Mouse (Mus musculus): Measurements from ENCODE around the gene Pcyt2.

The Pcyt2 gene

GRCm38 (mm10) chr11:120633520-120634343 is 16.0 kb upstream of the Pcyt2 start, which contains the start of gene Mafg:
TSS of gene Mafg (minus strand) at chr11:120633600.
- peak; percentile 93 for DNase-seq (ENCODE audit: extremely low spot score, low spot score)

- peak; percentile 74 for DNase-seq (ENCODE audit: extremely low spot score, low spot score)
These were observed 15.1 kb upstream of the Pcyt2 start for GRCm38 (mm10) chr11:120632559-120633519.

- DNase-seq (ENCODE audit: extremely low spot score, low spot score) = no peak
These were observed 14.2 kb upstream of the Pcyt2 start for GRCm38 (mm10) chr11:120631726-120632448.

- no peak for DNase-seq (ENCODE audit: extremely low spot score, low spot score)
These were observed 13.4 kb upstream of the Pcyt2 start for GRCm38 (mm10) chr11:120630881-120631725.

GRCm38 (mm10) chr11:120630401-120630871 is 12.7 kb upstream of the Pcyt2 start:
- DNase-seq (ENCODE audit: extremely low spot score, low spot score) = no peak

GRCm38 (mm10) chr11:120629911-120630310 is 12.2 kb upstream of the Pcyt2 start:
- DNase-seq (ENCODE audit: extremely low spot score, low spot score) = no peak

GRCm38 (mm10) chr11:120629341-120629730 is 11.6 kb upstream of the Pcyt2 start:
- no peak for DNase-seq (ENCODE audit: extremely low spot score, low spot score)

GRCm38 (mm10) chr11:120628601-120629340 is 11.0 kb upstream of the Pcyt2 start:
- no peak for DNase-seq (ENCODE audit: extremely low spot score, low spot score)

GRCm38 (mm10) chr11:120627468-120628300 is 9.9 kb upstream of the Pcyt2 start:
- DNase-seq (ENCODE audit: extremely low spot score, low spot score) = no peak

- no peak for DNase-seq (ENCODE audit: extremely low spot score, low spot score)
These were observed 9.2 kb upstream of the Pcyt2 start for GRCm38 (mm10) chr11:120626785-120627467.

- DNase-seq (ENCODE audit: extremely low spot score, low spot score) = no peak
These were observed 7.5 kb upstream of the Pcyt2 start, which contains the start of gene Sirt7 for GRCm38 (mm10) chr11:120625152-120625775. TSS of gene Sirt7 (minus strand) at chr11:120625240.

GRCm38 (mm10) chr11:120624680-120625111 is 7.0 kb upstream of the Pcyt2 start:
- peak; percentile 84 for DNase-seq (ENCODE audit: extremely low spot score, low spot score)

- DNase-seq (ENCODE audit: extremely low spot score, low spot score) = peak; percentile 62
These were observed 6.4 kb upstream of the Pcyt2 start for GRCm38 (mm10) chr11:120623961-120624679.

- no peak for DNase-seq (ENCODE audit: extremely low spot score, low spot score)
These were observed 5.1 kb upstream of the Pcyt2 start for GRCm38 (mm10) chr11:120622805-120623204.

GRCm38 (mm10) chr11:120620195-120620594 is 2.5 kb upstream of the Pcyt2 start:
- DNase-seq (ENCODE audit: extremely low spot score, low spot score) = no peak

GRCm38 (mm10) chr11:120618619-120619535 is 1.1 kb upstream of the Pcyt2 start:
- no peak for DNase-seq (ENCODE audit: extremely low spot score, low spot score)
